Mouse (Mus musculus): ENCODE measurements around the gene Gfod1.

DNA sequence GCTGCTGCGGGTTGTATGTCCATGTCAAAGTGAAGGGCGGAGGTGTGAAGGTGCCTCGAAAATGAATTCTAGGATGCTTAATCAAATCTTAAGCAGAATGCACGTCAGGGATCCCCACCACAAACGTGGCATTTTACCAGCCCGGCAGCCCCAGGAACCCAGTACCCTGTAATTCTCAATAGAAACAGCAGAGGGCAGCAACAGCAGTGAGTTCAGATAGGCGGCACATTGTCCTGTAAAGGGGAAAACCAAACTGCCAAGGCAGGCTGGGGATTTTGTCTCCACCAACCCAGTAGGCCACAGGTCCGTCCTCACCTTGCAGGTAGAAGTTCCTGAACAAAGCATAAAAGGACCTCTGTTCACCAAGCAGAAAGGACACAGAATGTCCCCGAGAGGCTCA lies 130.7 kb downstream of the Gfod1 start:
- TF ChIP-seq CTCF (conservative IDR thresholded peaks at IDR 0.05 in 1 of 2, IDR thresholded peaks at IDR 0.05 in 1 of 2; ENCODE audit: low read depth in 2 of 2, low read length in 2 of 2) (peak; percentile 74 to 78; a peak in 3 of 4 replicates), KAT2A (IDR thresholded peaks at IDR 0.05; ENCODE audit: insufficient replicate concordance, low read length) (no peak), HCFC1 (IDR thresholded peaks at IDR 0.05; ENCODE audit: low read depth, low read length) (no peak), TCF12 (IDR thresholded peaks at IDR 0.05; ENCODE audit: low read depth, low read length) (no peak), POLR2AphosphoS2 (IDR thresholded peaks at IDR 0.05; ENCODE audit: low read depth, low read length) (no peak), CHD2 (IDR thresholded peaks at IDR 0.05; ENCODE audit: low read length) (no peak)
